Mouse (Mus musculus) central nervous system, embryonic 14 days (tissue): ENCODE data around the gene Kcnc2. TPM values are rescaled to one million over a fixed set of nuclear protein-coding genes. Genes with fewer than 3 reads are reported as not detected.

Source experiments
- polyA plus RNA-seq: library from polyadenylated mRNA; depleted of rRNA; stranded (reverse); fragments of >200 nt; gene quantifications from 2 replicates; pipeline ENCODE4 v1.2.3, GENCODE M21; 2012; rRNA removed

The Kcnc2 gene
- polyA plus RNA-seq = 5.3 and 6.2 TPM in 2 replicates

DNA sequence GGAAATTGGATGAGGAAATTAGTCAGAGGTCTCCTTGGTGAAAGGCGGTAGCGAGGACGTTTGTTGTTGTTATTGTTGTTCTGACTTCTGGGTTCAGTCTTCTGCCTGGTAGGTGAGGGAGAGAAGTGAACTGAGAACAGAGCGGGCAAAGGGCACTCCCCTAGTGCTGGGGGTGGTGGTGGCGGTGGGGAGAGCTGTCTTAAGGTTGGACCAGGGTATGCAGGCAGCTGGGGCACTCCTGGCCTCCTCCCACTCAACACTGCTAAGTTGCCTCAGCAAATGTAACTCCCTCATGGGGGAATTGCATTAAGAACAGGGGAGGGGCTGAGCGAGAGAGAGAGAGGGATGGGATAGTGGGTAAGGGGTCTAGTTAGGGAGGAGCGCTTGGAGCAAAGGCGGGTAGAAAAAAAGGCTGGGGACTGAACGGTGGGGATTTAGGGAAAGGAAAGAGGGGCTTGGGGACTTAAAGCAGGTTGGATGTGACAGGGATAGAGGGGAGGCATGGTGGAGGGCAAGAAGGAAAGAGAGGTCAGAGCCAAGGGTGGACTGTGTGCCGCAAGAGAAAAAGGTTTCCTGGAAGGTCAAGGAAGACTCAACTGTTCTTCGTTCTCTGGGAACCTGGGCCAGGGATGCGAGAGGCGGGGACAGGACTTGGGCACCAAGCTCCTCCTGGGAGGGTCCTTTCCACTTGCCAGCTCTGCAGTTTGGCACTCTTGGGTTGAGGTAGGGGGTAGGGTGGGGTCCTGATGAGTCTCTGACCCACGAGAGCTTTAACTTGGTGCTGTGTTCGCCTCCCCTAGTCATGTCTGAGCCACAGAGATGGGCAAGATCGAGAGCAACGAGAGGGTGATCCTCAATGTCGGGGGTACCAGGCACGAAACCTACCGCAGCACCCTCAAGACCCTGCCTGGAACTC, at the start of gene Kcnc2:
Gene Kcnc2, plus strand, starts transcription at position 235 of the 916 bp plus-strand sequence.

Other genes starting within 250 kb of the Kcnc2 start
- 0.08 TPM in 1 of 2 replicates, not detected in the other for gene Glipr1l1, start 210.9 kb upstream of the Kcnc2 start, polyA plus RNA-seq
- not detected in 2 replicates for gene Glipr1l2, start 187.8 kb upstream of the Kcnc2 start, polyA plus RNA-seq
- 0.06 and 0.16 TPM in 2 replicates for gene Glipr1l3, start 110.8 kb upstream of the Kcnc2 start, polyA plus RNA-seq
- gene Caps2, start 107.5 kb upstream of the Kcnc2 start, polyA plus RNA-seq = 0.36 and 0.38 TPM in 2 replicates